Mouse (Mus musculus) heart, adult 2 months (tissue): ENCODE data around the gene Ttc39b.

Experiments
- CTCF ChIP-seq: fragments of 200-600 bp; IDR thresholded peaks from 2 replicates; pipeline ENCODE4 v1.8.1; 2022; ENCODE audit warnings: antibody characterized with exemption, mild to moderate bottlenecking, moderate library complexity
- EP300 ChIP-seq: fragments of 200-500 bp; IDR thresholded peaks from 2 replicates; pipeline ENCODE4 v1.6.1; 2011; ENCODE audit warnings: low read depth, low read length, control low read depth; ENCODE audit not compliant: insufficient read depth
- POLR2A ChIP-seq: fragments of 200-500 bp; IDR thresholded peaks from 2 replicates; pipeline ENCODE4 v1.6.1; 2011; ENCODE audit warnings: mild to moderate bottlenecking, low read depth, low read length, control low read depth; ENCODE audit not compliant: insufficient read depth

DNA sequence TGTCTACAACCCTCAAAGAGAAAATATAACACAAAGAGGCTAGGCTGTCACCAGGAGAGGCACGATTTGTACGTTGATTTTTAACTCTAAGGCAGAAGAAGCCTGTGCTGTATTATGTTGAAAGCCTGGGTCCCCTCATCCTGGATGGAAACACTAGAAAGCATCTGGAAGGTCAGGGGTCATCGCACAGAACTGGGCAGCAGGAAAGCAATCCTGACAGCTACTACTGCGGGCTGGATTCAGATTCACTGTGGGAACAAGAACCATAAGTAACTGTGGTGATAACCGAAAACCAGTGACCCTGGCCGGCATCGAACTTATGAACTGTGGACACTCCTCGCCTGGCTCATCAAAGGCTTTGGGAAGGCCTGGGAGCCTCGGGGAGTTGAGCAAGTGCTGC, 153.3 kb downstream of the Ttc39b start:
- TF ChIP-seq EP300 (no peak), CTCF (no peak), POLR2A (no peak)
